Comparison of ENCODE assay signal across 50 mouse cellular contexts in genomic region chr1:86485346-86485745, GRCm38 (mm10). TPM values are rescaled to one million over a fixed set of nuclear protein-coding genes. Genes with fewer than 3 reads are reported as not detected.
"Had no signal": no experiment of that assay in that cellular context is flagged by ENCODE, and none has a peak within 500 bp of the region (broad histone marks: within the 10 kb centered on the region; RNA-seq: fewer than 3 reads in every experiment).

No protein-coding gene starts in this region.

- H3K27ac ChIP-seq: heart, embryonic 10.5 days; heart, embryonic 13.5 days; heart, embryonic 15.5 days; hindbrain, embryonic 12.5 days; hindbrain, embryonic 13.5 days; hindbrain, embryonic 15.5 days; hindbrain, postnatal 0 days; intestine, embryonic 15.5 days; kidney, embryonic 15.5 days; kidney, postnatal 0 days; layer of hippocampus, adult 2 months had no signal

- H3K9ac ChIP-seq: heart, embryonic 12.5 days; heart, embryonic 13.5 days; heart, embryonic 15.5 days; hindbrain, embryonic 12.5 days; hindbrain, embryonic 13.5 days; hindbrain, embryonic 15.5 days; intestine, embryonic 15.5 days; kidney, embryonic 15.5 days had no signal

- H3K4me2 ChIP-seq: heart, embryonic 11.5 days; heart, embryonic 12.5 days; heart, embryonic 13.5 days; heart, embryonic 15.5 days; hindbrain, embryonic 12.5 days; hindbrain, embryonic 13.5 days; hindbrain, embryonic 15.5 days; intestine, embryonic 15.5 days; kidney, embryonic 15.5 days had no signal

- H3K36me3 ChIP-seq: heart, embryonic 10.5 days; heart, embryonic 12.5 days; heart, embryonic 13.5 days; heart, embryonic 15.5 days; hindbrain, embryonic 12.5 days; hindbrain, embryonic 13.5 days; hindbrain, embryonic 15.5 days; intestine, embryonic 15.5 days; kidney, embryonic 15.5 days had no signal

- DNase-seq: heart, postnatal 10 days; heart, postnatal 14 days; heart, postnatal 36 days; heart, postnatal 4 days; kidney, adult 11 months; kidney, adult 18-20 months; kidney, adult 2 months; kidney, adult 8-10 months; kidney, adult 9 months; kidney, postnatal 10 days; kidney, postnatal 14 days; kidney, postnatal 25 days; kidney, postnatal 36 days; kidney, postnatal 4 days; layer of hippocampus, adult 9-11 months; layer of hippocampus, postnatal 36 days had no signal

- H3K4me3 ChIP-seq: heart, embryonic 10.5 days; heart, embryonic 12.5 days; heart, embryonic 13.5 days; heart, embryonic 15.5 days; hindbrain, embryonic 12.5 days; hindbrain, embryonic 13.5 days; hindbrain, embryonic 15.5 days; intestine, embryonic 15.5 days; kidney, embryonic 15.5 days; layer of hippocampus, adult 2 months had no signal

- ATAC-seq: hindbrain, embryonic 16.5 days; hindbrain, postnatal 0 days; inflammation-experienced regulatory T-cells, adult 6 months; intestine, embryonic 15.5 days; intestine, embryonic 16.5 days; intestine, postnatal 0 days had no signal

- H3K9me3 ChIP-seq: heart, embryonic 10.5 days; heart, embryonic 12.5 days; heart, embryonic 13.5 days; heart, embryonic 15.5 days; hindbrain, embryonic 12.5 days; hindbrain, embryonic 13.5 days; hindbrain, embryonic 15.5 days; intestine, embryonic 15.5 days; kidney, embryonic 15.5 days had no signal

- H3K27me3 ChIP-seq: heart, embryonic 12.5 days; heart, embryonic 13.5 days; heart, embryonic 15.5 days; hindbrain, embryonic 12.5 days; hindbrain, embryonic 13.5 days; hindbrain, embryonic 15.5 days; intestine, embryonic 15.5 days; kidney, embryonic 15.5 days had no signal

RNA-seq across cellular contexts. Expression of gene Tex44, which starts 59.2 kb away (rescaled TPM):
- total RNA-seq: heart, adult 8-10 months; heart, postnatal 10 days; heart, postnatal 14 days; heart, postnatal 25 days; heart, postnatal 36 days; heart, postnatal 4 days; hematopoietic stem cell, adult 5-6 weeks; hindbrain, postnatal 0 days; layer of hippocampus, adult 18-20 months; layer of hippocampus, adult 2 months; layer of hippocampus, adult 8-10 months; layer of hippocampus, postnatal 10 days; layer of hippocampus, postnatal 14 days; layer of hippocampus, postnatal 25 days; layer of hippocampus, postnatal 36 days; left cerebral cortex, adult 18-20 months had no signal
- polyA plus RNA-seq: heart, embryonic 10.5 days; heart, embryonic 11.5 days; heart, embryonic 12.5 days; heart, embryonic 13.5 days; heart, embryonic 14.5 days; heart, embryonic 15.5 days; heart, embryonic 16.5 days; heart, postnatal 0 days; hindbrain, embryonic 12.5 days; hindbrain, embryonic 13.5 days; hindbrain, embryonic 15.5 days; hindbrain, embryonic 16.5 days; hindbrain, postnatal 0 days; inflammation-experienced regulatory T-cells, adult 6 months; intestine, embryonic 14.5 days; intestine, embryonic 15.5 days; intestine, embryonic 16.5 days; intestine, postnatal 0 days; kidney, adult 2 months; kidney, embryonic 14.5 days; kidney, embryonic 15.5 days; kidney, embryonic 16.5 days; kidney, postnatal 0 days; large intestine, adult 2 months had no signal

RNA-seq across cellular contexts. Expression of gene Nmur1, which starts 59.3 kb away (rescaled TPM):
- total RNA-seq: heart, adult 8-10 months; heart, postnatal 10 days; heart, postnatal 14 days; heart, postnatal 25 days; heart, postnatal 36 days; heart, postnatal 4 days; hematopoietic stem cell, adult 5-6 weeks; layer of hippocampus, adult 18-20 months; layer of hippocampus, adult 2 months; layer of hippocampus, adult 8-10 months; layer of hippocampus, postnatal 10 days; layer of hippocampus, postnatal 14 days; layer of hippocampus, postnatal 25 days; layer of hippocampus, postnatal 36 days; left cerebral cortex, adult 18-20 months had no signal
- polyA plus RNA-seq: heart, embryonic 11.5 days; heart, embryonic 12.5 days; heart, embryonic 13.5 days; heart, embryonic 14.5 days; heart, embryonic 15.5 days; heart, embryonic 16.5 days; heart, postnatal 0 days; hindbrain, embryonic 11.5 days; hindbrain, embryonic 13.5 days; intestine, embryonic 14.5 days; kidney, embryonic 14.5 days; kidney, embryonic 15.5 days; kidney, postnatal 0 days had no signal
